Mouse (Mus musculus): ENCODE results near the gene Akap13.

DNA sequence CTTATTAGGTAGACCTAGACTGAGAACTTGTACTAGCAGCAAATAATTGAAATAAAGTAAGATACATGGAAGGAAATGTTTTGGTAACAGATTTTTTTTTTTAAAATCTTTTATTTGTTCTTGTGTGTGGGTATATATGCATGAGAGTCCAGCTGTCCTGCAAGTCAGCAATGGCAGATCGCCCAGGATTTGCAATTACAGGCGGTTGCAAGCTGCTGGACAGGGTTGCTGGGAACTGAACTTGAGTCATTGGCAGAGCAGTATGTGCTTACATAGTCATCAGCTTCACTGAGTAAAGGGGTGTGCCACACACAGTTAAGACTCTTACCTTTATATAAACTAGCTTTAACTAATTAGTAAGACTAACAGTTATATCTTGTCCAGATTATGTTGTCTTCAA is 105.2 kb downstream of the Akap13 start:
- TF ChIP-seq POLR2A (IDR thresholded peaks at IDR 0.05; ENCODE audit: low read depth, low read length) (no peak), CTCF (conservative IDR thresholded peaks at IDR 0.05; ENCODE audit: insufficient read depth, insufficient read length, low read depth, low read length) (no peak)
